Mouse (Mus musculus): ENCODE measurements around the gene Plac8.

DNA sequence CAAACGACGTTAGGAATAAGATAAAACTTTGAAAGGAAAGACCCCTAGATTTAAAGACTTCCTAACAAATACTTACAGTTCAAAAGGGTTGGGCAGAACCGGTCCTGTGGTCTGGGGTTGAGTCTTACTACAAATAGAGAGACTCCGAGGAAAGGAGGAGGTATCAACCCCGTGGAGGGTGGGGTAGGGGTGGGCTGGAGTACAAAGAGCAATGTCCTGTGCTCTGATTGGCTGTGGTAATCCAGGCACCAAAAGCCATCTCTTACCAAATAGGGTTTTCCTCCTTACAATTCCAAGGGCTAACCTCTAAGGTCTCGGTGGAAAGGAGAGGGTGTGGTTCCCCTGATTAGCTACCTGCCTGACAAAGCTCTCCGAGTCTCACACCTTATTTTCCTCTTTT lies at the start of gene Plac8:
- TF ChIP-seq POLR2A (IDR thresholded peaks at IDR 0.05; ENCODE audit: insufficient read depth, low read depth, low read length) = no peak
- no peak for TF ChIP-seq CTCF (IDR thresholded peaks at IDR 0.05; ENCODE audit: insufficient read depth, low read depth, low read length)
